Mouse (Mus musculus) embryonic facial prominence, embryonic 12.5 days (tissue): ENCODE data around the gene Slit3. TPM values are rescaled to one million over a fixed set of nuclear protein-coding genes. Genes with fewer than 3 reads are reported as not detected.

Experiments used
- ATAC-seq: fragments of 200-750 bp; cut with Nextera tagmentation; 2 replicates; pipeline ENCODE4 v1.8.0; 2017; ENCODE audit not compliant: insufficient number of reproducible peaks, insufficient read depth, low FRiP score, low TSS enrichment
- H3K27ac ChIP-seq: fragments of 300-500 bp; sonication (generic); 2 replicates; pipeline ENCODE4 v1.5.1; 2016; ENCODE audit warnings: mild to moderate bottlenecking
- H3K27me3 ChIP-seq: fragments of 300-500 bp; sonication (generic); 2 replicates; pipeline ENCODE4 v1.6.1; 2016; ENCODE audit warnings: mild to moderate bottlenecking, moderate library complexity
- H3K36me3 ChIP-seq: fragments of 300-500 bp; sonication (generic); 2 replicates; pipeline ENCODE4 v1.6.1; 2016; ENCODE audit warnings: mild to moderate bottlenecking
- H3K4me1 ChIP-seq: fragments of 300-500 bp; sonication (generic); 2 replicates; pipeline ENCODE4 v1.6.1; 2016
- H3K4me2 ChIP-seq: fragments of 300-500 bp; sonication (generic); replicated peaks from 2 replicates; pipeline ENCODE4 v1.6.1; 2016; ENCODE audit warnings: mild to moderate bottlenecking, moderate library complexity
- H3K4me3 ChIP-seq: fragments of 300-500 bp; sonication (generic); 2 replicates; pipeline ENCODE4 v1.5.1; 2016; ENCODE audit warnings: mild to moderate bottlenecking
- H3K9ac ChIP-seq: fragments of 300-500 bp; sonication (generic); 2 replicates; pipeline ENCODE4 v1.6.1; 2016; ENCODE audit warnings: mild to moderate bottlenecking, moderate library complexity
- H3K9me3 ChIP-seq: fragments of 300-500 bp; sonication (generic); 2 replicates; pipeline ENCODE4 v1.6.1; 2016; ENCODE audit warnings: mild to moderate bottlenecking, moderate library complexity
- WGBS: fragments of 180-500 bp; shearing (Covaris S2); methylation state at CpG from one replicate; pipeline ENCODE4 v1.1.7; 2016; 5-methylcytosine and 5-hydroxymethylcytosine counted together
- polyA plus RNA-seq: library from polyadenylated mRNA; unstranded; fragments of >200 nt; fragmentation: Nextera tagmentation; extraction: Ambion mirVana; gene quantifications from 2 replicates; pipeline ENCODE4 v1.2.1, GENCODE M21; 2016

Slit3 gene
- polyA plus RNA-seq, 1 experiment from 2014 or later: 33.5 TPM

GRCm38 (mm10) chr11:35203673-35204072 lies 82.6 kb downstream of the Slit3 start:
- H3K27me3 ChIP-seq: no peaks in the 10 kb centered on the region
- 68% methylated on average over 10 of the region's 10 CpGs for WGBS
- H3K27ac ChIP-seq: no peak overlapping the region
- H3K4me2 ChIP-seq: no peak overlapping the region
- H3K36me3 ChIP-seq: no peaks in the 10 kb centered on the region
- no peak overlapping the region for H3K9ac ChIP-seq
- no peak for ATAC-seq
- no peaks in the 10 kb centered on the region for H3K9me3 ChIP-seq
- no peak overlapping the region for H3K4me3 ChIP-seq
- H3K4me1 ChIP-seq: peaks cover 23% of the 10 kb centered on the region

- no peak overlapping the region for H3K4me2 ChIP-seq
- H3K36me3 ChIP-seq: no peaks in the 10 kb centered on the region
- no peaks in the 10 kb centered on the region for H3K9me3 ChIP-seq
- H3K27me3 ChIP-seq: no peaks in the 10 kb centered on the region
- H3K4me1 ChIP-seq: peaks cover 23% of the 10 kb centered on the region
- no peak for ATAC-seq
- H3K9ac ChIP-seq: no peak overlapping the region
- WGBS: 47% methylated on average over 9 of the region's 9 CpGs
- no peak overlapping the region for H3K4me3 ChIP-seq
- no peak overlapping the region for H3K27ac ChIP-seq
Measured at GRCm38 (mm10) chr11:35204084-35204483, 83.1 kb downstream of the Slit3 start.

- Histone ChIP-seq H3K27ac (no peak overlapping the region), H3K9ac (no peak overlapping the region), H3K27me3 (0 out of 2 replicates have a peak, but pooled peaks cover 6% of the 10 kb centered on the region), H3K4me1 (peaks cover 23% of the 10 kb centered on the region), H3K36me3 (no peaks in the 10 kb centered on the region), H3K4me2 (no peak overlapping the region), H3K4me3 (no peak overlapping the region), H3K9me3 (no peaks in the 10 kb centered on the region)
- ATAC-seq: peak; percentile 57; the same call in 1 of the 2 replicates
- WGBS: 46% methylated on average over 14 of the region's 14 CpGs
Measured at GRCm38 (mm10) chr11:35210728-35211682, 90.0 kb downstream of the Slit3 start.

GRCm38 (mm10) chr11:35224025-35224424 lies 103.0 kb downstream of the Slit3 start:
- Histone ChIP-seq H3K27me3 (no peaks in the 10 kb centered on the region), H3K4me3 (no peak overlapping the region), H3K36me3 (no peaks in the 10 kb centered on the region), H3K9ac (no peak overlapping the region), H3K9me3 (no peaks in the 10 kb centered on the region), H3K27ac (no peak overlapping the region), H3K4me2 (no peak overlapping the region), H3K4me1 (peaks cover 25% of the 10 kb centered on the region)
- ATAC-seq: no peak
- 22% methylated on average over 4 of the region's 4 CpGs for WGBS

DNA sequence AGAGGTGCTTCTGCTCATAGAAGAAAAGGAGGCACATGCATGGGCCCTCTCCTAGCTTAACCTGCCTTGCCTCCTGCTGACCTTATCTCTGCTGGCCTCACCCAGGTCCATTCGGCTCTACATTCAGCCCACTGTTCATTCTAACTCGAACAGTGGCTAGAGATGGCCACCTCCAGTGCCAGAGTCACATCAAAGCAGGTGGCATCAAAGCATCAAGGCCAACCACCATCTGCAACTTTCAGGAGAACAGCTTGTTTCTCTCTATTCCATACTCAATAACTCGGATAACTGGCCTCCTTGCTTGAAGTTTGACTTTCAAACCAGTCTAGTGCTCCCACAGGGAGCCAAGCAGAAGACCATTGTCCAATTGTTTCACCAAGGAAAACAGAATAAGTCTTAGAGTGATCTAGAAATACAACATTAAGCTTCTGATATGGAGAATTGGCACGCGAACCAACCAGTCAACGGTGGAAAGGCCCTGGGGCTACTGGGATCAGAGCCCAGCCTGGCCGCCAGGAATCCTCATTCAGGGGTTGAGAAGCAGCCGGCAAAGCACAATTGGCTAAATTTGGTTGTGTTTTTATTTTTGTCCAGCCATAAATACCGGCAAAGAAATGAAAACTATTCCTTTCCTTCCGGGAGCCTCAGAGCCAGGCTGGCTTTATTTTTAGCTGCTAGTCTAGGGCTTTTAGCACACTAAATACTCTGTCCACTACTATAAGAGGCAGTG lies 110.5 kb downstream of the Slit3 start:
- no peak for ATAC-seq
- no peak overlapping the region for H3K27ac ChIP-seq
- 84% methylated on average over 10 of the region's 10 CpGs for WGBS
- H3K36me3 ChIP-seq: no peaks in the 10 kb centered on the region
- H3K4me1 ChIP-seq: peaks cover 17% of the 10 kb centered on the region; the same call in 1 of the 2 replicates
- H3K9me3 ChIP-seq: no peaks in the 10 kb centered on the region
- no peak overlapping the region for H3K9ac ChIP-seq
- no peak overlapping the region for H3K4me2 ChIP-seq
- no peaks in the 10 kb centered on the region; the same call in 1 of the 2 replicates for H3K27me3 ChIP-seq
- H3K4me3 ChIP-seq: no peak overlapping the region

DNA sequence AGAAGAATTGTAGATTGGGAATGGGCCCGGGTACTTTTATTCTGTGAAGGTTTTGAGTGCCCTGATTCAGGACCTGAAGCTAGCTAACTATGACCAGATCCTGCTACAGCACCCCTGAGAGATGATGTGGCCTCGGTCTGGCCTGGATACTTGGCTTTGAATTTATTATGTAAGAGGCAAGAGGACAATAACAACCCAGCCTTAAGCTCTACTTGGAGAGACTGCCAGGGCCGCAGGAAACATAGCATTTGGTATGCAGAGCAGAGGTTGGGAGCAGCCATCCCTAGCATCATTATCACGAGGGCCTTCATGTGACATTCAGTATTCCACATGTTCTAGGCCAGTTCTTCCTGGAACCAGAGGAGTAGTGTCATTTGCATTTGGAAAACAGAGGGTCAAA lies 111.3 kb downstream of the Slit3 start:
- Histone ChIP-seq H3K4me3 (no peak overlapping the region), H3K27me3 (no peaks in the 10 kb centered on the region; the same call in 1 of the 2 replicates), H3K9me3 (no peaks in the 10 kb centered on the region), H3K36me3 (no peaks in the 10 kb centered on the region), H3K4me2 (no peak overlapping the region), H3K4me1 (peaks cover 14% of the 10 kb centered on the region; the same call in 1 of the 2 replicates), H3K27ac (no peak overlapping the region), H3K9ac (no peak overlapping the region)
- ATAC-seq: no peak
- 79% methylated on average over 4 of the region's 4 CpGs for WGBS

DNA sequence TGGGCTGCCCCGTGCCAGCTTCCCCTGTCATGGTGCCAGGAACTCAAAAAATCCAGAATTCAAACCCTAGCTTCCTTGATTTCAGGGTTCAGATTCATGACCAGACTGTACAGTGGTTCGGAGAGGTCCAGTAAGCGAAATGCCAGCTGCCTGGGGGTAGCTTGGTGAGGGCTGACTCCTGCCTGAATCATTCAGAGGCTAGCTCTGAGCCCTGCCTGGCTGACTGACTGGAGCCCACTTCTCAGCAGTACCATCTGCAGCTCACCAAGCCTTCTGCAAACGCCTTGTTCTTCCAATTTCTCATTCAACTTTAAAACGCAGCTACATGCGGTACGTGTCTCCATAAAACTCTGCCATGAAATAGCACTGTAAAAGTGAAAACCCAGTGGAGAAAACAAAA lies 120.4 kb downstream of the Slit3 start:
- H3K9me3 ChIP-seq: no peaks in the 10 kb centered on the region
- H3K4me3 ChIP-seq: no peak overlapping the region
- H3K4me2 ChIP-seq: no peak overlapping the region
- H3K27ac ChIP-seq: no peak overlapping the region
- ATAC-seq: no peak
- peaks cover 19% of the 10 kb centered on the region for H3K4me1 ChIP-seq
- H3K9ac ChIP-seq: no peak overlapping the region
- H3K27me3 ChIP-seq: no peaks in the 10 kb centered on the region
- H3K36me3 ChIP-seq: no peaks in the 10 kb centered on the region
- WGBS: 86% methylated on average over 7 of the region's 7 CpGs

DNA sequence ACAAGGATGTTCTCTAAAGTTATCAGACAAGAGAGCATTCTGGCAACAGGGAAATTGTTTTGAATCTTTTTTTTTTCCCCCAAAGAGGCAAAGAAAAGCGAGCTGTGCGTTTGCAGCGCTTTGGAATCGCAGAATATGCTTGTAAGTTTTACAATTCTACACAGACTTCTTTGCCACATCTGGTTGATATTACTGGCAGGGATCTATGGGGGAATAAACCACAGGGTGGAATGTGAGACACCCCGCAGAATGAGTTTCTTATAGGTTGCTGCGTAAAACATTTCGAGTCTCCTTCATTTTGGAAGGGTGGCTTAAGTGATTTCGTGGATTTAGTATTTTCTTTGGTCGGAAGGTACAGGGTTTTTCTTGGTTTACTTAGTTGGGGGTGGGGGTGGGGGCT lies 122.6 kb downstream of the Slit3 start:
- Histone ChIP-seq H3K4me1 (peaks cover 34% of the 10 kb centered on the region), H3K9ac (no peak overlapping the region), H3K27me3 (no peaks in the 10 kb centered on the region), H3K27ac (peak overlapping the region; percentile 83), H3K4me3 (no peak overlapping the region), H3K36me3 (no peaks in the 10 kb centered on the region), H3K4me2 (peak overlapping the region; percentile 32), H3K9me3 (no peaks in the 10 kb centered on the region)
- 23% methylated on average over 9 of the region's 9 CpGs for WGBS
- ATAC-seq: no peak

GRCm38 (mm10) chr11:35244526-35244925 lies 123.5 kb downstream of the Slit3 start:
- no peaks in the 10 kb centered on the region for H3K36me3 ChIP-seq
- no peak overlapping the region for H3K27ac ChIP-seq
- 91% methylated on average over 7 of the region's 7 CpGs for WGBS
- peaks cover 39% of the 10 kb centered on the region for H3K4me1 ChIP-seq
- no peak overlapping the region for H3K9ac ChIP-seq
- H3K4me3 ChIP-seq: no peak overlapping the region
- ATAC-seq: no peak
- no peaks in the 10 kb centered on the region for H3K9me3 ChIP-seq
- no peak overlapping the region for H3K4me2 ChIP-seq
- H3K27me3 ChIP-seq: no peaks in the 10 kb centered on the region

DNA sequence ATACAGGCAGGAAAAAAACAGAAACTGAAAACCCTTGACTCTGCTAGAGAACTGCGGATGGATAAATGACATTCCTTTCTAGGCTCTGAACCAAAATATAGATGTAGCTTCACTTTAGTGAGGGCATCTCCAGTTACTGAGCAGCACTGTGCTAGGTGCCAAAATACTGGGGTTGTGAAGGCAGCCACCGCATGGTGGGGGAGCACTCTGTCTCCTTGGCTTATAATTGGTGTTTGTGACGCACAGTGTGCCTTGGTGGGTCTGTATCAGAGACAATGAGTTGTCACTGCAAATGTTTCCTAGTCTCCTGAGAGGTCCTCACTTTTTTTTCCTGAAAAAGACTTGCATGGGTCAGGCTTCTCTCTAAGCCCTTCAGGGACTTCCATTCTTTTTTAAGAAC lies 125.6 kb downstream of the Slit3 start:
- Histone ChIP-seq H3K27me3 (no peaks in the 10 kb centered on the region), H3K4me2 (no peak overlapping the region), H3K9me3 (no peaks in the 10 kb centered on the region), H3K36me3 (no peaks in the 10 kb centered on the region), H3K4me1 (peaks cover 52% of the 10 kb centered on the region), H3K4me3 (no peak overlapping the region), H3K27ac (no peak overlapping the region), H3K9ac (no peak overlapping the region)
- no peak for ATAC-seq
- 52% methylated on average over 3 of the region's 3 CpGs for WGBS

DNA sequence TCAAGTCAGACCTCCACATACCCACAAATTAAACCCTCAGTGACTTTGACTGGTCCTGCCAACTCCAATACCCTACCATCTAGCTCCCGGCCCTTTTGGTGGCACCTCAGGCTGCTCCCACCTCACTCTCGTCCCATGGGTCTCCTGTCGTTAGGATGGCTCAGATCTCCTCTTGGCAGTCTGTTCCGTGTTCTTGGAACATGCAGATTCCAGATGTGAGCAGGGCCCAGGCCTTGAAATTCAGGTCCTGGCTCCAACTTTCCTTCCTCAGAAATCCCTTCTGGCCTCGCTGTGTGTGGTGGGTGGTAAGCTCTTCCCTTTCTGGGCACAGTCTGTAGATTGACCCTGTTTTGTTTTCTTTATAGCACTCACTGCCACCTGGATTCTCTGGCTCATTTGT lies 127.1 kb downstream of the Slit3 start:
- Histone ChIP-seq H3K36me3 (no peaks in the 10 kb centered on the region), H3K4me1 (peaks cover 46% of the 10 kb centered on the region), H3K27ac (no peak overlapping the region; the same call in 1 of the 2 replicates), H3K4me2 (no peak overlapping the region), H3K27me3 (no peaks in the 10 kb centered on the region), H3K9ac (no peak overlapping the region), H3K4me3 (no peak overlapping the region), H3K9me3 (no peaks in the 10 kb centered on the region)
- no peak for ATAC-seq
- WGBS: 52% methylated on average over 5 of the region's 5 CpGs
